Mouse (Mus musculus) testis, adult 2 months (tissue): ENCODE measurements around the gene Syn2.

Experiments
- CTCF ChIP-seq: fragments of 200-500 bp; IDR thresholded peaks from 2 replicates; pipeline ENCODE4 v1.5.1; 2012; ENCODE audit warnings: low read depth, mild to moderate bottlenecking, inconsistent platforms, low read length, moderate library complexity; ENCODE audit not compliant: control insufficient read depth, insufficient read depth, insufficient replicate concordance
- POLR2A ChIP-seq: fragments of 200-500 bp; IDR thresholded peaks from 2 replicates; pipeline ENCODE4 v1.6.1; 2012; ENCODE audit warnings: low read depth, mild to moderate bottlenecking, inconsistent platforms, low read length, moderate library complexity; ENCODE audit not compliant: control insufficient read depth

DNA sequence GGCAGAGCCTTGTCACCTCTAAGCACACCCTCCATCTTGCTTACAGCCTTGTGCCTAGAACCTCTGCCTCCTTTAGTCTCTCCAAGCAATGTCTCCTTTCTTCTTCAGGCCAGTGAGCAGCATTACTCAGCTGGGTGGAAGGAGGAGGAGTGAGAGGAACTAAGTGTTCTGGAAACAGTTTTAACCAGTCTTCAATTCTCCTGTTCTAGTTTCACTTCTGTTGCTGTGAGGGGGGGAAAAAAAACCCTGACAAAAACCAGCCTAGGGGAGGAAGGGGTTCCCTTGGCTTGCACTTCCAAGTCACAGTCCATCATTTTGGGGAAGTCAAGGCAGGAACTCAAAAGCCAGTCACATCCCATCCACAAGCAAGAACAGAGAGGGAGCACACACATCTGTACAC, 196.3 kb downstream of the Syn2 start:
- TF ChIP-seq CTCF: no peak
- no peak for TF ChIP-seq POLR2A
